Mouse (Mus musculus): ENCODE measurements around the gene Ajap1.

DNA sequence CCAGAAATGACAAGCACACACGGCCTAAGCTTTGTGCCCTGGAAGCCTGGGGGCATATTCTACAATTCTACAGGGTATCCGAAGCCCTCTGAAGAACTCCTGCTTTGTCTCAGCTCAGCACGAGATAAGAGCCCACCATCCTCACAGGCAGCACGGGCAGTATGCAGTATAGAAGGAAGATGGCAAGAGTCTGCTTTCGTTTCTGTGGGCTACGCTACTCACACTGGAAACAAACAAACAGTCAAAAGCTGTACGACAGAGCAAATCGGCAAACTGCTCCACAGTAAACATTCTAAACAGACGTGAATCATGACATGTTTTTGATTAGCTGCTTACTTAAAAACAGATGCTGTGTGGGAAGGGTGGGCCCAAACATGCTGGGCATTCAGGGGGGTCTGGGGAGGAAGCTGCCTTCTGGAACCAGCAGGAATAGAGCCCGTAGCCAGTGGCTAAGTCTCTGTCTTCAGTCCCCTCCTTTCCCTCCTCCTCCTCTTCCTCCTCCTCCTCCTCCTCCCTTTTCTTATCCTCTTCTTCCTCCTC is 113.9 kb downstream of the Ajap1 start:
- TF ChIP-seq MAX (IDR thresholded peaks at IDR 0.05; ENCODE audit: low read length) (no peak), TBP (conservative IDR thresholded peaks at IDR 0.05; ENCODE audit: low read depth, low read length) (no peak), MXI1 (IDR thresholded peaks at IDR 0.05; ENCODE audit: low read depth, low read length) (no peak)
